In the genomic region with DNA sequence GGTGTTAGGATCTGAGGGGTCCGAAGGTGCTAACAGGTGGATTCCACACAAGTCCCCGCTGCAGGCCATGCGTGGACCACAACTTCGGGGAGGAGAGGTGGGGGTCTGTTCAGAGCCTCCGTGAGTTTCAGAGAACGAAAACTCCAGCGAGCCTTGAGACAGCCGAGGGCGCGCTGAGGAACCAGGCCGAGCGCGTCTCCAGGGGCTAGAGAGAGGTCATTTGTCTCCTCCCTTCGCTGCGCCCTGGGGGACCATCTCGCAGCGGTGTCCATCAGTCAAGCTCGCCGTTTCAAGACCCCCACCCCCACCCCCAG, we compare ENCODE assay signal across 8 mouse cellular contexts.
A peak's percentile ranks its signal among the peaks of the same experiment; 100 is the strongest.
DNase-seq lines count a peak whose midpoint lies in the region; ATAC-seq lines count a peak whose summit lies in the region.

No protein-coding gene starts in this region.

- peaks cover 75% of the 10 kb centered on the region for H3K27me3 ChIP-seq in lung, embryonic 15.5 days
- peaks cover 52% of the 10 kb centered on the region for H3K27me3 ChIP-seq in forebrain, embryonic 15.5 days
- H3K27me3 ChIP-seq in limb, embryonic 12.5 days: peaks cover 94% of the 10 kb centered on the region
- H3K27me3 ChIP-seq in stomach, embryonic 15.5 days (replicated peaks): peaks cover 49% of the 10 kb centered on the region

- no peak for ATAC-seq in lung, embryonic 15.5 days (ENCODE audit: borderline replicate concordance, extremely low read depth, low FRiP score, low TSS enrichment)
- no peak for ATAC-seq in forebrain, embryonic 15.5 days (replicated peaks)
- no peak for ATAC-seq in limb, embryonic 12.5 days (ENCODE audit: insufficient number of reproducible peaks, insufficient read depth, low FRiP score, low TSS enrichment, low read depth)
- no peak for ATAC-seq in stomach, embryonic 15.5 days (ENCODE audit: insufficient read depth, low FRiP score, low read depth)

- peak overlapping the region; percentile 47 for H3K4me2 ChIP-seq in lung, embryonic 15.5 days
- peak overlapping the region; percentile 46 for H3K4me2 ChIP-seq in forebrain, embryonic 15.5 days (replicated peaks)
- H3K4me2 ChIP-seq in limb, embryonic 12.5 days: no peak overlapping the region
- peak overlapping the region; percentile 39 for H3K4me2 ChIP-seq in stomach, embryonic 15.5 days

- no peak overlapping the region for H3K27ac ChIP-seq in lung, embryonic 15.5 days
- peak overlapping the region; percentile 78 for H3K27ac ChIP-seq in forebrain, embryonic 15.5 days (replicated peaks)
- no peak overlapping the region for H3K27ac ChIP-seq in limb, embryonic 12.5 days
- H3K27ac ChIP-seq in stomach, embryonic 15.5 days: no peak overlapping the region

- H3K4me1 ChIP-seq in lung, embryonic 15.5 days: peaks cover 22% of the 10 kb centered on the region
- peaks cover 33% of the 10 kb centered on the region for H3K4me1 ChIP-seq in forebrain, embryonic 15.5 days
- H3K4me1 ChIP-seq in limb, embryonic 12.5 days (replicated peaks): peaks cover 24% of the 10 kb centered on the region
- peaks cover 23% of the 10 kb centered on the region for H3K4me1 ChIP-seq in stomach, embryonic 15.5 days

- H3K36me3 ChIP-seq in lung, embryonic 15.5 days: no peaks in the 10 kb centered on the region
- H3K36me3 ChIP-seq in forebrain, embryonic 15.5 days: no peaks in the 10 kb centered on the region
- no peaks in the 10 kb centered on the region for H3K36me3 ChIP-seq in limb, embryonic 12.5 days
- H3K36me3 ChIP-seq in stomach, embryonic 15.5 days: no peaks in the 10 kb centered on the region

- H3K4me3 ChIP-seq in lung, embryonic 15.5 days: 0 out of 2 replicates have a peak overlapping the region, but pooled peaks have one; percentile 11
- peak overlapping the region; percentile 32 for H3K4me3 ChIP-seq in forebrain, embryonic 15.5 days
- peak overlapping the region; percentile 29; the same call in 1 of the 2 replicates for H3K4me3 ChIP-seq in limb, embryonic 12.5 days (replicated peaks)
- H3K4me3 ChIP-seq in stomach, embryonic 15.5 days (replicated peaks): peak overlapping the region; percentile 17; the same call in 1 of the 2 replicates

- WGBS in lung, embryonic 15.5 days: 1% methylated on average over 19 of the region's 19 CpGs
- WGBS in forebrain, embryonic 15.5 days: 5% methylated on average over 19 of the region's 19 CpGs
- WGBS in limb, embryonic 12.5 days: under 1% methylated on average over 19 of the region's 19 CpGs
- WGBS in stomach, embryonic 15.5 days: 1% methylated on average over 19 of the region's 19 CpGs

- H3K9me3 ChIP-seq in lung, embryonic 15.5 days: no peaks in the 10 kb centered on the region
- no peaks in the 10 kb centered on the region for H3K9me3 ChIP-seq in forebrain, embryonic 15.5 days
- no peaks in the 10 kb centered on the region for H3K9me3 ChIP-seq in limb, embryonic 12.5 days
- no peaks in the 10 kb centered on the region for H3K9me3 ChIP-seq in stomach, embryonic 15.5 days

- DNase-seq in lung, postnatal 14 days: no peak
- no peak for DNase-seq in natural killer cell, adult 2 months (ENCODE audit: low spot score in 2 of 2)
- DNase-seq in cerebellum, adult 8-10 months: no peak
- no peak for DNase-seq in ovary, adult 18-20 months (ENCODE audit: low spot score)

- no peak overlapping the region for H3K9ac ChIP-seq in lung, embryonic 15.5 days
- peak overlapping the region; percentile 46 for H3K9ac ChIP-seq in forebrain, embryonic 15.5 days (replicated peaks)
- H3K9ac ChIP-seq in limb, embryonic 12.5 days (replicated peaks): no peak overlapping the region
- H3K9ac ChIP-seq in stomach, embryonic 15.5 days: no peak overlapping the region
